Mouse (Mus musculus) heart, embryonic 15.5 days (tissue): ENCODE measurements around the gene Acaca. TPM values are rescaled to one million over a fixed set of nuclear protein-coding genes. Genes with fewer than 3 reads are reported as not detected.

Experiments used
- ATAC-seq: fragments of 200-750 bp; cut with Nextera tagmentation; replicated peaks from 2 replicates; pipeline ENCODE4 v1.8.0; 2017; ENCODE audit warnings: low read depth, moderate TSS enrichment; ENCODE audit not compliant: insufficient number of reproducible peaks, insufficient read depth, low FRiP score
- H3K27ac ChIP-seq: fragments of 300-500 bp; sonication (generic); 2 replicates; pipeline ENCODE4 v1.5.1; 2015; ENCODE audit warnings: mild to moderate bottlenecking, inconsistent platforms
- H3K27me3 ChIP-seq: fragments of 300-500 bp; sonication (generic); 2 replicates; pipeline ENCODE4 v1.6.1; 2015; ENCODE audit warnings: inconsistent platforms
- H3K36me3 ChIP-seq: fragments of 300-500 bp; sonication (generic); 2 replicates; pipeline ENCODE4 v1.6.1; 2015; ENCODE audit warnings: mild to moderate bottlenecking, inconsistent platforms
- H3K4me1 ChIP-seq: fragments of 300-500 bp; sonication (generic); replicated peaks from 2 replicates; pipeline ENCODE4 v1.6.1; 2015; ENCODE audit warnings: inconsistent platforms
- H3K4me2 ChIP-seq: fragments of 300-500 bp; sonication (generic); 2 replicates; pipeline ENCODE4 v1.6.1; 2015; ENCODE audit warnings: inconsistent platforms, mild to moderate bottlenecking, moderate library complexity
- H3K4me3 ChIP-seq: fragments of 300-500 bp; sonication (generic); 2 replicates; pipeline ENCODE4 v1.5.1; 2015; ENCODE audit warnings: mild to moderate bottlenecking, inconsistent platforms
- H3K9ac ChIP-seq: fragments of 300-500 bp; sonication (generic); 2 replicates; pipeline ENCODE4 v1.6.1; 2015; ENCODE audit warnings: mild to moderate bottlenecking, inconsistent platforms
- H3K9me3 ChIP-seq: fragments of 300-500 bp; sonication (generic); replicated peaks from 2 replicates; pipeline ENCODE4 v1.6.1; 2016; ENCODE audit warnings: inconsistent platforms
- WGBS: fragments of 180-500 bp; shearing (Covaris S2); methylation state at CpG from one replicate; pipeline ENCODE4 v1.1.7; 2015; ENCODE audit warnings: mixed read lengths; 5-methylcytosine and 5-hydroxymethylcytosine counted together
- polyA plus RNA-seq: library from polyadenylated mRNA; unstranded; fragments of >200 nt; fragmentation: Nextera tagmentation; extraction: Ambion mirVana; gene quantifications from 2 replicates; pipeline ENCODE4 v1.2.1, GENCODE M21; 2015

Acaca gene
- polyA plus RNA-seq, 1 experiment from 2014 or later = 5.9 TPM

- Histone ChIP-seq H3K9me3 (no peaks in the 10 kb centered on the region; the same call in 1 of the 2 replicates), H3K4me3 (no peak overlapping the region), H3K4me1 (peaks cover 2% of the 10 kb centered on the region; the same call in 1 of the 2 replicates), H3K4me2 (no peak overlapping the region), H3K27ac (no peak overlapping the region), H3K36me3 (no peaks in the 10 kb centered on the region), H3K9ac (no peak overlapping the region), H3K27me3 (no peaks in the 10 kb centered on the region)
- ATAC-seq = no peak
- 47% methylated on average over 4 of the region's 4 CpGs for WGBS
These were observed 280.9 kb downstream of the Acaca start for GRCm38 (mm10) chr11:84410383-84410782.

GRCm38 (mm10) chr11:84410879-84411641 is 281.6 kb downstream of the Acaca start:
- H3K4me2 ChIP-seq = no peak overlapping the region
- ATAC-seq = no peak
- no peaks in the 10 kb centered on the region; the same call in 1 of the 2 replicates for H3K9me3 ChIP-seq
- no peak overlapping the region for H3K4me3 ChIP-seq
- no peak overlapping the region for H3K9ac ChIP-seq
- no peak overlapping the region for H3K27ac ChIP-seq
- peaks cover 2% of the 10 kb centered on the region; the same call in 1 of the 2 replicates for H3K4me1 ChIP-seq
- WGBS = 66% methylated on average over 7 of the region's 7 CpGs
- no peaks in the 10 kb centered on the region for H3K36me3 ChIP-seq
- no peaks in the 10 kb centered on the region for H3K27me3 ChIP-seq

GRCm38 (mm10) chr11:84411642-84412018 is 282.2 kb downstream of the Acaca start:
- Histone ChIP-seq H3K36me3 (no peaks in the 10 kb centered on the region), H3K9me3 (no peaks in the 10 kb centered on the region; the same call in 1 of the 2 replicates), H3K4me1 (peaks cover 2% of the 10 kb centered on the region; the same call in 1 of the 2 replicates), H3K4me2 (no peak overlapping the region), H3K27me3 (no peaks in the 10 kb centered on the region), H3K9ac (no peak overlapping the region), H3K27ac (no peak overlapping the region), H3K4me3 (no peak overlapping the region)
- 68% methylated on average over 7 of the region's 7 CpGs for WGBS
- ATAC-seq = no peak

GRCm38 (mm10) chr11:84412201-84412934 is 282.9 kb downstream of the Acaca start:
- 78% methylated on average over 12 of the region's 12 CpGs for WGBS

GRCm38 (mm10) chr11:84413111-84413510 is 283.6 kb downstream of the Acaca start:
- no peak for ATAC-seq
- 28% methylated on average over 6 of the region's 6 CpGs for WGBS
- Histone ChIP-seq H3K4me1 (peaks cover 2% of the 10 kb centered on the region; the same call in 1 of the 2 replicates), H3K4me3 (no peak overlapping the region), H3K27ac (no peak overlapping the region), H3K27me3 (no peaks in the 10 kb centered on the region), H3K4me2 (no peak overlapping the region), H3K36me3 (no peaks in the 10 kb centered on the region), H3K9ac (no peak overlapping the region), H3K9me3 (no peaks in the 10 kb centered on the region)

More at GRCm38 (mm10) chr11:84412201-84412934, 282.9 kb downstream of the Acaca start:
- no peak overlapping the region for H3K9ac ChIP-seq
- H3K4me3 ChIP-seq = no peak overlapping the region
- no peak overlapping the region for H3K27ac ChIP-seq
- H3K4me2 ChIP-seq = no peak overlapping the region
- peaks cover 2% of the 10 kb centered on the region; the same call in 1 of the 2 replicates for H3K4me1 ChIP-seq
- H3K36me3 ChIP-seq = no peaks in the 10 kb centered on the region
- H3K27me3 ChIP-seq = no peaks in the 10 kb centered on the region
- no peak for ATAC-seq
- H3K9me3 ChIP-seq = no peaks in the 10 kb centered on the region

GRCm38 (mm10) chr11:84420779-84421178 is 291.3 kb downstream of the Acaca start:
- H3K4me2 ChIP-seq = no peak overlapping the region
- H3K36me3 ChIP-seq = no peaks in the 10 kb centered on the region
- H3K9me3 ChIP-seq = no peaks in the 10 kb centered on the region
- H3K9ac ChIP-seq = no peak overlapping the region
- no peaks in the 10 kb centered on the region for H3K27me3 ChIP-seq
- no peak for ATAC-seq
- WGBS = 92% methylated on average over 6 of the region's 6 CpGs
- H3K4me3 ChIP-seq = no peak overlapping the region
- no peak overlapping the region for H3K27ac ChIP-seq
- H3K4me1 ChIP-seq = 0 out of 2 replicates have a peak, but pooled peaks cover 3% of the 10 kb centered on the region

- H3K4me3 ChIP-seq = no peak overlapping the region
- no peaks in the 10 kb centered on the region for H3K9me3 ChIP-seq
- no peaks in the 10 kb centered on the region for H3K27me3 ChIP-seq
- 0 out of 2 replicates have a peak, but pooled peaks cover 3% of the 10 kb centered on the region for H3K4me1 ChIP-seq
- no peak overlapping the region for H3K9ac ChIP-seq
- no peaks in the 10 kb centered on the region for H3K36me3 ChIP-seq
- ATAC-seq = no peak
- 75% methylated on average over 13 of the region's 13 CpGs for WGBS
- H3K4me2 ChIP-seq = no peak overlapping the region
- no peak overlapping the region for H3K27ac ChIP-seq
These were observed 296.5 kb downstream of the Acaca start for GRCm38 (mm10) chr11:84425736-84426632.

- ATAC-seq = no peak
- Histone ChIP-seq H3K4me2 (no peak overlapping the region), H3K9me3 (no peaks in the 10 kb centered on the region), H3K36me3 (no peaks in the 10 kb centered on the region), H3K27ac (no peak overlapping the region), H3K4me1 (0 out of 2 replicates have a peak, but pooled peaks cover 3% of the 10 kb centered on the region), H3K27me3 (no peaks in the 10 kb centered on the region), H3K9ac (no peak overlapping the region), H3K4me3 (no peak overlapping the region)
- 91% methylated on average over 5 of the region's 5 CpGs for WGBS
These were observed 297.1 kb downstream of the Acaca start for GRCm38 (mm10) chr11:84426633-84426998.

GRCm38 (mm10) chr11:84429581-84429980 is 300.1 kb downstream of the Acaca start:
- no peaks in the 10 kb centered on the region for H3K9me3 ChIP-seq
- H3K4me3 ChIP-seq = no peak overlapping the region
- H3K4me2 ChIP-seq = no peak overlapping the region
- 79% methylated on average over 1 of the region's 1 CpGs for WGBS
- no peak overlapping the region for H3K9ac ChIP-seq
- H3K27me3 ChIP-seq = no peaks in the 10 kb centered on the region
- no peak for ATAC-seq
- H3K36me3 ChIP-seq = no peaks in the 10 kb centered on the region
- H3K4me1 ChIP-seq = no peaks in the 10 kb centered on the region
- no peak overlapping the region for H3K27ac ChIP-seq

- no peak for ATAC-seq
- Histone ChIP-seq H3K27me3 (no peaks in the 10 kb centered on the region), H3K4me2 (no peak overlapping the region), H3K4me1 (no peaks in the 10 kb centered on the region), H3K4me3 (no peak overlapping the region), H3K9me3 (no peaks in the 10 kb centered on the region), H3K36me3 (no peaks in the 10 kb centered on the region), H3K27ac (no peak overlapping the region), H3K9ac (no peak overlapping the region)
- 76% methylated on average over 4 of the region's 4 CpGs for WGBS
These were observed 300.9 kb downstream of the Acaca start for GRCm38 (mm10) chr11:84430336-84430735.

GRCm38 (mm10) chr11:84434879-84435278 is 305.4 kb downstream of the Acaca start:
- Histone ChIP-seq H3K27ac (no peak overlapping the region), H3K36me3 (no peaks in the 10 kb centered on the region), H3K27me3 (no peaks in the 10 kb centered on the region), H3K4me1 (no peaks in the 10 kb centered on the region), H3K9me3 (no peaks in the 10 kb centered on the region), H3K4me2 (no peak overlapping the region), H3K4me3 (no peak overlapping the region), H3K9ac (no peak overlapping the region)
- 71% methylated on average over 6 of the region's 6 CpGs for WGBS
- ATAC-seq = no peak
